Mouse (Mus musculus) right cerebral cortex, postnatal 36 days (tissue): ENCODE data around the gene Tgfbr1.

Experiments used
- DNase-seq, 2 experiments: peaks; one replicate each; pipeline ENCODE4 v3.0.0; 2022; ENCODE audit warnings: low spot score in 2 of 2, mixed read lengths in 1 of 2

Tgfbr1 gene

DNA sequence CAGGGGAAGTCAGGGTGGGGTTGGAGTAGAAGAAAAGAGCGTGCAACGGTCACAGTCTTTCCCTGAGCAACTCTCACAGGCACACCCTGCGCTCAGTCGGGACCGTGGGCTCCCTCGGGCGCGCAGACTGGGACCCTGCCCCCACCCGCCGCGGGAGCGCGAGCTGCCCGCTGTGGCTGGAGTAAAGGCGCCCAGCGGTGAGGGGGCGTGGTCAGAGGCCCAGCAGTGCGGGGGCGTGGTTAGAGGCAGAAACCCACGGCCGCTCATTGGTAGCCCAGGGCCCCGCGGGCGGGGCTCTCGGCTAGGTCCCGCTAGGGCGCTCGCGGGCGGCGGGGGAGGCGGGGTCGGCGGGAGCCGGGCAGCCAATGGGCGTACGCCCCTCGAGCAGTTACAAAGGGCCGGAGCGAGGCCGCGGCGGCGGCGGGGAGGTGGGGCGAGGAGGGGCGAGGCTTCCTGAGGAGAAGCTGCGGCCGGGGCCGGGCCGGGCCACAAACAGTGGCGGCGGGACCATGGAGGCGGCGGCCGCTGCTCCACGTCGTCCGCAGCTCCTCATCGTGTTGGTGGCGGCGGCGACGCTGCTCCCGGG lies at the start of gene Tgfbr1:
Tgfbr1 (plus strand) TSS at position 420 of the 586 bp plus-strand sequence.
- DNase-seq = peak; percentile 92 to 94

DNA sequence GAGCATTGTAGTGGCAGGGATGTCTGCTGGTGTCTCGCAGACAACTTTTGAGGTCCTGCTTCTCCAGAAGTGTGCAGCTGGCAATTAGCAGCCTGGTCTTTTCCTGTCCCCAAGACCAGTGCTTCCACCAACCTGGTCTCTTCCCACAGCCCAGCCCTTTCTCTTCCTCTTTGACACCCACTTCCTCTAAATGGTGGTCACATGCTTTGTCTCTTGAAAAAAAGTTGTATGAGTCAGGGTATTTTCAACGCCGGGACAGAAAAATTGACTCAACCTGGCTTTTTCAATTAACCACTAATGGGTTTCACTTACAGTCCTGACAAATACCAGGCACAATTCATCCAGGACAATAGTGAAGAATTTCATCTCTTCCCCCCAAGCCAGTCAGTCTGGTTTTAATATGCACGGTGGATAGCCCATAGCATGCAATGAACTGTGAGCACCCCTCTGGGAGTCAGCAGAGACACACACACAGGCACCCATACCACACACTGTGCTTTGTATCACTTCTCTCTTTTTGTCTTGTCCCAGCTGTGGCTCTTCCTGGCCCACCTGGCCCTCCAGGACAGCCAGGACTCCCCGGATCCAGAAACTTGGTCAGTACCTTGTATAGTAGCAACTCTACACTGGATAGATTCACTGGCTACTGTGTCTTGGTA lies 49.6 kb upstream of the Tgfbr1 start:
- DNase-seq = no peak

DNA sequence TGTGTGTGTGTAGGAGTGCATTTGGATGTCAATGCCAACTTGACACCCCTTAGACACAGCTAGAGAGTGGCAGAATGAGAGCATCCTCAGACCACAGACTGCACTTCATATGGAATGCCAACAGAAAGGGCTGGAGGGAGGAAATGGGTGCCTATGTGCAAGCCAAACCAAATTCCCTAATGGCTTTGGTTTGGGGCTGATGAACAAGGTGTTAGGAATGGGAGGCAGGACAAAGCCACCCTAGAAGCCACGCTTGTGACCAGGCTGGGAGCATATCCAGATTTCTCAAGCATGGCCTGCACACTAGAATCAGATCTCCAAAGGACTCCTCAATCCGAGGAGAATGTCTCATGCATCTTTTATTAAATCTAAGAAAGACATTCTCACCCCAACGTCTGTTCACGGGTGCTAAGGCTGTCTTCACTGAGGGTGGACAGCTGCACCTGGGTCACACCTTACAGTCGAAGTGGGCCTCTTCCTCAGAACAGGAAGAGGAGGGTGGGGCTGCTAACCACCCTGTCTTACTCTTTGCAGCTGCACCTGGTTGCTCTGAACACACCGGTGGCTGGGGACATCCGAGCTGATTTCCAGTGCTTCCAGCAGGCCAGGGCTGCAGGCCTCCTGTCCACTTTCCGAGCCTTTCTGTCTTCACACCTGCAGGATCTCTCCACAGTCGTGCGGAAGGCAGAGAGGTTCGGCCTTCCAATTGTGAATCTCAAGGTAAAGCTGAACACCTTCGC lies 43.0 kb upstream of the Tgfbr1 start:
- DNase-seq = no peak

DNA sequence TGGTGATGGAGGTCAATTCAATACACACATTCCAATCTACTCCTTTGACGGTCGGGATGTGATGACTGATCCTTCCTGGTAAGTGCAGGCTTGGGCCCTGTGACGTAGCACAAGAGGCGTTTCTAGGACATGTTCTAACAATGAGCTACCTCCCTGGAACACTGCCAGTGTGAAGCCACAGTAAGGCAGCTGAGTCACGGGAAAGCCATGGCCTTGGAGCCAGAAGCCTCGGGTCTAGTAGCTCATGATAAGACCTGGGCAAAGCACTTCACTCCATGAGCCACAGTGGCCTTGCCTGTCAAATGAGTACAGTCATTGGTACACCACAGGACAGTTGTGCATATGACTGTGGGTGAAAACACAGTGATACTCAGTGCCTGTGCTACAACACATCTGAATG lies 42.2 kb upstream of the Tgfbr1 start:
- DNase-seq = no peak

DNA sequence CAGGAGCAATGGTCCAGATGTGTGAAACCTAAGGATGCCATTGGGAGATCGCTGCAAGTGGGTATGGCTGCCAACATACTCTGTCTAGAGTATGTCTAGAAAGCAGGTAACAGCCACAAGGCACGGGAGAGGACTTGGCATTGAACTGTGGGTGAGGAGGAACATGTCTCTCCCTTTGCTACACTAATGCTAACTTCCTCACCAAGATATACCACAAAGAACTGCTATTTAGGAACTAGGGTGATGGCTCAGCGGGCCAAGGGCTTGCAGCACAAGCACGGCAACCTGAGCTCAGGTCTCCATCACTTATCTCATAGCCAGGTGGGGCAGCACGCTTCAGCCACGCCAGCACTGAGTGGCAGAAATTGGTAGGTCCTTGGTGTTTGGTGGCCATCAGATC lies 41.6 kb upstream of the Tgfbr1 start:
- DNase-seq = no peak

DNA sequence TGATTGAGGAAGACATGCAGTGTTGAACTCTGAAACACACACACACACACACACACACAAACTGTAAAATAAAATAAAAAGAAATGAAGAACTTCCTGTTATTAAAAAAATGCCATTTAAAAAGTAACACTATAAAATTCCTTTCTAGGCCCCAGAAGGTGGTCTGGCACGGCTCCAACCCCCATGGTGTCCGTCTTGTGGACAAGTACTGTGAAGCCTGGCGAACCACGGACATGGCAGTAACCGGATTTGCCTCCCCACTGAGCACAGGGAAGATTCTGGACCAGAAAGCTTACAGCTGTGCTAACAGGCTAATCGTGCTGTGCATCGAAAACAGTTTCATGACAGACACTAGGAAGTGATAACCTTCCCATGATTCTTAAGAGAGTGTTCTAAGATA lies 41.1 kb upstream of the Tgfbr1 start:
- no peak for DNase-seq

DNA sequence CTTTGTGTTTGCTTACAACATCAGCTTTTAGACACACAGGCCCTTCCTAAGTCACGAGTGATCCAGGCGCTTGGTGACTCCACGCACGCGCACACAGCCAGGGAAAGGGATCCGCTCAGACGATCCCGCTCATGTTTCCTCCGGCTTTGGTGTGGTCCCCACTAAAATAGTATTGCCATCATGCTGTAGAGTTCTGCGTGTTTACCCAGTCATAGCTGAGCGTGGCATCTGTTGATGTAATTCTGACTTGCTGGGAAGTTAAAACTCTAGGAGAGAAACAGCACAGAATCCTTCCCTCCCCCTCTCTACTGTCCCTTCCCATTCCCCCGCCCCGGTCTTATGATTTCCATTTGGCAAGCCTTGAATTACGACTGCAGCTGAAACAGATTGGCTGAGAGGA lies 40.3 kb upstream of the Tgfbr1 start:
- DNase-seq = peak; percentile 32 to 58

DNA sequence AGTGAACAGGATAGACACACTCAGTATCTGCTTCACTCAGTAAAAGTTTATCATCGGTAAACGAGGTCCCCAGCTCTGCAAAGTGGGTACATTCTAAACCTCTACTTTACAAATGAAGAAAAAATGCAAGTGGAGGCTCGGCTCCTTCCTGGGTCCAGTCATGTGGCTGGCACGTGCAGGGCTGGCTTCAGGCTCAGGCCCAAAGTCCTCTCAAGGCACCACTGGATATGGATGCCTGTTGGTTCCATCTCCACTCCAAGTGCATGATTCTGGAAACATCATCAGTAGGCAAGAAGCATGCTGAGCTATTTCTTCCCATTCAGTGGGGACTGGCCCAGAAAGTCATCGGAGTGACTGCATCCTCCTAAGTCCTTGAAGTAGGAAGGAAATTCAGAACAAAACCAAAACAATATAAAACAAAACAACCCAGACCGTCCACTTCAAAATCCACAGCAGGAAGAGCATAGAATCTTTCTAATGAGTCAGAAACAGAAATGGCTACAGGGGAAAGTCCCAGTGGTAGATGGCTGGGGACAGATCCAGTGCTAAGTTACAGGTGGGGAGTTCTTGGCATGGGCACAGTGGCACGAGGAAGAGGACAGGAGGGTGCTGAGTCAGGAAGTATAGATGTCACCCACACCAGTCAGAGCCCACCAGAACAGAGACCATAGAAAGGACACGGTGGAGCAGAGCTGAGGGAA lies 39.2 kb upstream of the Tgfbr1 start:
- DNase-seq = no peak

DNA sequence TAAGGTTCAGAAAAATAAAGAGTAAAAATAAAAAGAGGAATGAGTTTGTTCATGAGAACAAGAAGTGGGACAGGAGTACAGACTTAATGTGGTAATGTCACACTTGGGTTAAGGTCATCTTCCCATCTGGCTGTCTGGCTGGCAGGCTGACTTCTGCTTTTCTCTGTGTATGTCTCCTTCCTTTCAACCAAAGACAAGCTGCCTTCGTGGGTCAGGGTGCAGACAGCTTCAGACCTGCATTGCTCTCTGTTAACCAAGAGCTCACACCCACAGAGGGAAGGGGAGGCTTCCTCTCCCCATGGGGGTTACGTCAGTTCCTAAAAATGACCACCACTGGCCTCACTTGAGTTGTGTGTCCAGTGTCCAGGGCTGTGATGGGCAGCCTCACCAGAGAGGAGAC lies 37.6 kb upstream of the Tgfbr1 start:
- DNase-seq = no peak

DNA sequence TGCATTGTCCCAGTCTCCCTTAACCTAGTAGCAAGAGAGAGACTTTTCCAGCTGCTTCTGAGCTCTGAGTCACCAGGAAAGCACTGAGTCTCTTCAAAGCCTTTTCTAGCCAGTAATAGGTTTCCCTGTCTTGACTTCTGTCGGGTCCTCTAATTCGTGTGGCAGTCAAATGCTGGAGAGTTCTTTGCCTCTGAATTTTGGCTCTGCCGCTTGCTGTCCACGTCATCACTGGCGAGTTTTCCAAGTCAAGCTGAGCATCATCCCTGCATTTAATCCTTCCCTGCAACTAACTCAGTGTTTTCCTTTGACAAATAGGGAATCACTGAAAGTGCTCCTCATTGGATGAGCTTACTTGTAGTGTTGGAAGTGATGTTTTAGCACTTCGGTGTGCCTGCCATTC lies 36.6 kb upstream of the Tgfbr1 start:
- DNase-seq = no peak

DNA sequence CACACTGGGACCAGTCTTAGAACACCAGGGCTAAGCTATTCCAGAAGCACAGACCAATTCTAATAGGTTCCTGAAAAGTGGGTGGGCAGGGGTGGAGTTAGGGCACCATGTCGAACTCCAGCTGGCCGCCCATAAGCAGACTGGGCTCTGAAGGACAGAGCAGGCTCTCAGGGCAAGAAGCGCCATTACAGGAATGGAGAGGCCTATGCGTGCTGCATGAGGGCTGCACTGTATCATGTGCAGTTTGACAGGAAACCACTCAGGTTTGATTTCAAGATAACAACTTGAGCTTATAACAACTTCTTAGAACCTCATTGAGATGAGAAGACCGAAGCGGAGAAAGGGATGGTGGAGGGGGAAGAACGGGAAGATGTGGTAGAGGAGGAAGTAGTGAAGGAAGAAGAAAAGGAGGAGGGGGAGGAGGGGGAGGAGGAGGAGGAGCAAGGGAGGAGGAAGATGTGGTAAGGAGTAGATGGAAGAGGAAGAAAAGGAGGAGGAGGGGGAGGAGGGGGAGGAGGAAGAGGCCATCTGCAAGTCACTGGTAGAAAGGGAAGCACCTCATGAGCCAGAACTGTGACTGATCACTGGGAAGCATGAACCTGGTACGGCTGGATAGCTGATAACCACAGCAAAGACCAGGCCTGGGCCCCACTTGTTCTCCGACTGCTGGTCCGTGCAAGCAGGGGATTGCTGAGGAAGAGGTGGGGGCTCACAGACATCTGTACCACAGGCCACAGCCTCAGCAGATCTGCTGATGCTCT lies 33.3 kb upstream of the Tgfbr1 start:
- no peak for DNase-seq

DNA sequence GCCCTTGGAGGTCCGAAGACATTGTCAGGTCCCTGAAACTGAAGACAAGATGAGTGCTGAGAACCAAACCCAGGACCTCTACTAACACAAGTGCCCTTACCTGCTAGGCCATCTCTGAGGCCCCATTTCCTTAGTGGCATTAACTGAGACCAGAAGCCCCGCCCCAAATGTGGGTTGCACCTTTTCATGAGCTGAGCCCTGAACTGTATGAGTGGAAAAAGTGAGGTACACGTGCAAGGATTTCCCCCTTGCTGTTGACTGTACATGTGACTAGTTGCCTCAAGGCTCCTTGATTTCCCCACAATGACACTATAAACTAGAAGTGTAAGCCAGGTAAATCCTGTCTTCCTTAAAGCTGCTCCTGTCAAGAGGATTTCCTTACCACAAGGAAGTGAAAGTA lies 30.7 kb upstream of the Tgfbr1 start:
- DNase-seq = no peak

DNA sequence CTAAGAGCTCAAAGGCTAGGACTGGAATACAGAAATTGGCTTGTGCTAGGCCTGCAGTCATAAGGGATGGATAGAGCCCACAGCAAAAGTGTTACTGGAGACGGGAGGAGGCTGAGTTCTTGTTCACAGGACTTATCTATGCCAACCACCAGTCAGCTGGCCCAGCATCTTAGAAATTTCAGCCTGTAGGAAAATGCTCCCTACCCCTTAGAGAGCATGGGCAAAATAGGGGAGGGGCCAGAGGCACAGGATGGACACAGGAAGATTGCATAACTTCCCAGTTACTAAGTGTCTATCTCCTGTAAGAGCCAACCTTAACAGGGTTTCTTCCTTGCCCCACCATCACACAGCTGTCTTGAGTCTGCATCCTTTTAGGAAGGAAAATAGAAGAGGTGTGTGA lies 28.8 kb upstream of the Tgfbr1 start:
- DNase-seq = no peak

DNA sequence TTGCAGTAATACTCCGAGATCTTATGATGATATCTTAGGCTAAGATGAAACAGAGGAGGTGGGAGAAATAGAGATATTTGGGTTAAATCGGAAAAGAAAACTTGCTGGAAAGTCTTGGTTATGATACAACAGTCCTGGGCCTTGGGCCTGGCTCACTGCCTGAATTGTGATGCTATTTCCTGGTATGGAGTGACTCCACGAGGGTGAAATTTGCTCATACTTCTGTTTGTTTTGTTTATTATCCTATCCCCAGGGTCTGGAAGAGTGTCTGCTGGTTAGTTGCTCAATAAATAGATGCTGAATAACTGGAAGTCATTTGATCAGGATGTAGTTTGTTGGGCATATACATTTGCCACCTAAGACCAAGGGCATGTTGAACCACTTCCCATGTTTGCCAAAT lies 25.2 kb upstream of the Tgfbr1 start:
- DNase-seq = no peak

DNA sequence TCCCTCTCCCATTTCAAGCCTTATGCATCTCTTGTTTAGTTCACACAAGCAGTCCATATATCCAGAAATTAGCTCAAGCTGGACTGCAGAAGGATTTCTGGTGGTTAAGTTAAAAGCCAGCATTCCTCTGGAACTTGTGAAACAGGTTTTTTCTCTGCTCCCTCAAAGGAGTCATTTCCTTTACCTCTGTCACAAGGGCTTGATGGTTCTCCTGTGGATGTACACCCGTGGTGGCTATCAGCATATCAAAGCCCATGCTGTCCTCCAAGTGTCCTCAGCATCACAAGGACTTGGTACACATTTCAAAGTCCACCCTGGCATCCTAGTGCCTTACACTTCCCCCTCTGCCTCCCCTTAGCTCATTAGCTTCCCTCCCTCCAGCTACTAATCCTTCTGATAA lies 23.7 kb upstream of the Tgfbr1 start:
- DNase-seq = no peak

DNA sequence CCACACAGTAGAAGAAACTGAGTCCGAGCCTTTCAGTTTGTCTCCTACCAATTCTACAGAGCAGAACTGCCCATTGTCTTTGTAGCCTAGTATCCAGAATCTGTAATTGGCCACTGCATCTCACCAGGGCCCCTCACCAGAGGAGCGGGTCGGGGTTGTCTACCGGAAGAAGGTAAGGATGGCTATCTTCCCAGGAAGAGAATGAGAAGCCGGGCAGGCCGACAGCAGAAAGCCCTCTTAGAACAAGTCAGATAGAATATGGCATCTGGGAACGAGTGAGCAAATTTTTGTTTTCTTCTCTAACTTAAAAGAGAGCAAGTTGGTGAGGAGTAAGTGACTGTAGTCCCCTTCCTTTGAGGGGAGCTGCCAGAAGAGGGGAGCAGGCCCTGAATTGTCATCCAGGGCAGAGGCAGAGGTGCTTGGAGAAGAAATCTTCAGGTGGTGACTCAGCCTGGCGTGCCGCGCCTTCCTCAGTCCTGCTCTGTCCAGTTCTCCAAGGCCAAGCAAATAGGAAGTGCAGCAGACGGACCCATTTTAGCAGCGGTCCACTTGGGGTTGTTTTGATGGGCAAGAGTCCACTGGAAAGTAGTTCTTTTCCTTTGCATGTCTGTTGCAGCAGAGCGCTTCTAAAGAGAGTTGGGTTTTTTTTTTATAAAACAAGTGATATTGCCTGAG lies 22.5 kb upstream of the Tgfbr1 start:
- no peak for DNase-seq

DNA sequence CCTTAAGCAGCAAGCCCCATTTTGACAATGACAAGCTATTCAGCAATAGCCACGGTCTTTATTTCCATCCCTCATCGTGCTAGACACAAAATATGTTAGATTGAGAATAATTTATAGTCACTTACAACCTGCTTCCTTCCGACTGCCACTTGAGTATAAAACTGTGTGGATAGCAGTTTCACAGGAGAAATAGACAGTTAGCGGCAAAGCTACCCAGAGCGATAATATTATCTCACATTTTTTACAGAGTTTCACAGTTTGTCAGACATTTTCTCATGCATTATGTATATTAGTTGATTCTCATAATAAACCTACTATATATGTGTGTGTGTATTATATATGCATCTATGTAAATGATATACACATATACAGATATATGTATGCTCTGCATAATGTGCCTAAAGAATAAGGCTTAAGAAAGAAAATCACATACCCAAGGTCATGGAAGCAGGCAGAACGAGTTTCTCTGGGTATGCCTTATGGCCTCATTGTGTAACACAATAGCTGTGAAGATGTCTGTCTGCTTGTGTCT lies 20.1 kb upstream of the Tgfbr1 start:
- no peak for DNase-seq

DNA sequence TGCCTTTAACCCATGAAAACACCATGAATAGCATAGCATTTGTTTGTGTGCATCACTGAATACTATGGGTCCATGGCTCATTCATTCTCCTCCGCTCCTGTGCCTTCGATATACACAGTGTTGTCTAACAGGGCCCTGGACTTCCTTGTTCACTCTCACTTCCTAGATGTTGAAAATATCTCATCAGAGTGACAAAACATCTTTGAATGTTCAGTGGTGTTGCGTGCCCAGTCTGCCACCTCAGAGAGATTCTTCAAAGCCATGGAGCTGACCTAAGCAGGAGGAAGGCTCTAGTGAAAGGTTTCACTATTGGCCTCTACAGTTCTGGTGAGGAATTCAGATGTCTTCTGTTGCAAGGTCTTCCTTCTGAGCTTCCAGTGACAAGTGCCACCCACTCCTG lies 19.5 kb upstream of the Tgfbr1 start:
- DNase-seq = no peak

DNA sequence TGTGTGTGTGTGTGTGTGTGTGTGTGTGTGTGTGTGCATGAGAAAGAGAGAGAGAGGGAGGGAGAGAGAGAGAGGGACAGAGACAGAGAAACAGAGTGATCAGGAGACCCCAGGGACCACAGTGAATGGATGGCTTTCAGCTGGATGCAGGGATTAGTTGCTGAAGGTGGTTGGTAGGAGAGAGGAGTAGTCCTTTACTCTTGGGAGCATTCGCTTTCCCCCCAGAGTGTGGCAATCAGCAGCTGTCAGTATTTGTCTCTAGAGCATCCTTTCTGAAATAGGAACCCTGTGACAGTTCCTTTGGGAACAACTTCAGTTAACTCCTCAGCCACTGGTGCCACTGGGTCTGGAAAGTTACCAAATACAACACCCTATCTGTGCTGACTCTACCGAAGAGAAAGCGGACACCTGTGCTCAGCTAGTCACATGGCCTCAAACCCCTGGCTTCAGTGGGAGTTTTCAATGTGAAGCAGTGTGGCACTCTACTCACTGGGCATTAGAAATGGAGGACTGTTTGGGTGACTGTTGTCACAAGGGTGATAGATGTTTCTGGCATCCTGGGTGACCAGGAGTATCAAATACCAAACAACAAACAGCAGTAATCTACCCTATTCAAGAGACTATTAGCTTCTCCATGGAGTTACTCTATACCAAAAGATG lies 16.0 kb upstream of the Tgfbr1 start:
- no peak for DNase-seq

DNA sequence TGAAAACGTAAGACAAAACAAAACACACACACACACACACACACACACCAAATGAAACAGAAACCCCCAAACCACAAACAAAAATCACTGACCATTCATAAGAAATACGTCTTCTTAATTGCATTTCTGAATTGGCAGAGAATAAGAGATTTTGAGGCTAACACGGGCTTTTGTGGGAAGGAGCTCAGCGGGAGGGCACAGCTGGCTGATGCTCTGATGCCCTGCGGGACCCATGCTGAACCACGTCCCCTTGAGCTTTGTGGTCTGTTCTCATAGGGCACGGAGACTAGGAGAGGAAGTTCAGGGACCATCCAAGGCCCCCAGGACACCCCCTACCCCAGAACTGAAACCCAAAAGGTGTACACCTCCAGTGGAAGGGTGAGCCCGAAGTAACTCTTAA lies 10.4 kb upstream of the Tgfbr1 start:
- no peak for DNase-seq

DNA sequence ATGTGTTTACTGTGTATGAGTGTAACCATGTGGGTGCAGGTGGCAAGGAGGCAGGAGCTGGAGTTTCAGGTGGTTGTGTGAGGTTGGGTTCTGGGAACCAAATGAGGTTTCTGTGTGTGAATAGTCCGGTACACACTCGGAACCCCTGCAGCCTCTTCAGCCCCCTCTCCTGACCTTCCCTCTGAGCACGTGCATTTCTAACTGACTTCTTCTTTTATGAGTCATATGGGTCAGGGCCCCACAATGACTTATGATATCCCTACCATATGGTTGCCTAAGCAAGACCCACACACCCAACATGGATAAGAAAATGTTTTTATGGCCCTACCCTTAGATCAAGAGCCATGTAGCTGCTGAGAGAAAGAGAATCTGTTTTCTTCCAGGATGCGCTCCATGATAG lies 6.0 kb upstream of the Tgfbr1 start:
- DNase-seq = no peak
